Comparison of ENCODE assay signal across 8 mouse cellular contexts in the genomic region with DNA sequence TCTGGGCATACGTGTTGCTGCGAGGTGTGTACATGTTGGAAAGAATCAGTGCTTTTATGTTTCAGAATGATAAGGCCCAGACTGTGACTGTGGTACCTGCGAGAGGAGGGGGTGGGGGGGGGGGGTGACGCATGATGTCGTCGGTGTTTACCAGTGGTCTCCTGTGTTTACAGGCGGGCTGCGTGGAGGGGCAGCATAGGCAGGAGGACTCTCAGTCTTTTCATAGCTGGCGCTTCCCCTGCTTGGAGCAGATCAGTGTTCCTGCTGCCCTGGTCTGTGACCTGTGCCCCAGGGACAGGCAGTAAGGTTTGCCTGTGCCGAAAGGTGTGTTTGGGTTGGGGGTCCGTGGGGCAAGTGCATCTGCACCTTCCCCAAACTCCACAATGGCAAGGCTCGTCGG. TPM values are rescaled to one million over a fixed set of nuclear protein-coding genes. Genes with fewer than 3 reads are reported as not detected.
DNase-seq lines count a peak whose midpoint lies in the region; ATAC-seq and TF ChIP-seq lines count a peak whose summit lies in the region.

A gene (plus strand): TSS at position 232 of the 400 bp plus-strand sequence.

- H3K4me3 ChIP-seq in kidney, embryonic 15.5 days (replicated peaks) = peak within 1 kb of the TSS; percentile 46
- peak within 1 kb of the TSS; percentile 49 for H3K4me3 ChIP-seq in hindbrain, embryonic 12.5 days
- H3K4me3 ChIP-seq in midbrain, embryonic 13.5 days (replicated peaks) = peak within 1 kb of the TSS; percentile 48

- no peak for TF ChIP-seq CTCF in brain, embryonic 14.5 days (IDR thresholded peaks at IDR 0.05; ENCODE audit: borderline replicate concordance, extremely low read depth, insufficient read depth, insufficient read length)

- ATAC-seq in kidney, embryonic 15.5 days (replicated peaks; ENCODE audit: low FRiP score) = no peak
- 0 out of 2 replicates have a peak, but pooled peaks have one; percentile 10 for ATAC-seq in hindbrain, embryonic 12.5 days (ENCODE audit: low FRiP score)
- ATAC-seq in midbrain, embryonic 13.5 days = no peak

- peak within 1 kb of the TSS; percentile 90 for H3K4me2 ChIP-seq in kidney, embryonic 15.5 days
- H3K4me2 ChIP-seq in hindbrain, embryonic 12.5 days (replicated peaks) = peak within 1 kb of the TSS; percentile 82
- H3K4me2 ChIP-seq in midbrain, embryonic 13.5 days (replicated peaks) = peak within 1 kb of the TSS; percentile 77

- 6% methylated on average over 12 of the region's 13 CpGs for WGBS in kidney, embryonic 15.5 days
- 8% methylated on average over 13 of the region's 13 CpGs for WGBS in hindbrain, embryonic 12.5 days
- WGBS in midbrain, embryonic 13.5 days = 5% methylated on average over 13 of the region's 13 CpGs

- H3K27me3 ChIP-seq in kidney, embryonic 15.5 days = peaks cover 73% of the 10 kb centered on the region
- H3K27me3 ChIP-seq in hindbrain, embryonic 12.5 days = peaks cover 83% of the 10 kb centered on the region
- peaks cover 92% of the 10 kb centered on the region for H3K27me3 ChIP-seq in midbrain, embryonic 13.5 days

- no peak within 1 kb of the TSS for H3K27ac ChIP-seq in kidney, embryonic 15.5 days
- peak within 1 kb of the TSS; percentile 45 for H3K27ac ChIP-seq in hindbrain, embryonic 12.5 days
- peak within 1 kb of the TSS; percentile 44 for H3K27ac ChIP-seq in midbrain, embryonic 13.5 days

- DNase-seq in kidney, adult 18-20 months = no peak
- DNase-seq in brain, embryonic 14.5 days (ENCODE audit: low read depth) = no peak
- DNase-seq in spleen, postnatal 36 days (ENCODE audit: low spot score in 2 of 2) = no peak
- no peak for DNase-seq in kidney, postnatal 10 days
- no peak for DNase-seq in kidney, postnatal 4 days

- H3K4me1 ChIP-seq in kidney, embryonic 15.5 days = peaks cover 49% of the 10 kb centered on the region
- H3K4me1 ChIP-seq in hindbrain, embryonic 12.5 days = peaks cover 66% of the 10 kb centered on the region
- peaks cover 63% of the 10 kb centered on the region for H3K4me1 ChIP-seq in midbrain, embryonic 13.5 days (replicated peaks)

- TF ChIP-seq POLR2A in brain, embryonic 14.5 days (IDR thresholded peaks at IDR 0.05; ENCODE audit: borderline replicate concordance, extremely low read depth, insufficient read depth, insufficient read length, poor library complexity, severe bottlenecking) = no peak

- H3K36me3 ChIP-seq in kidney, embryonic 15.5 days = no peaks in the 10 kb centered on the region
- no peaks in the 10 kb centered on the region for H3K36me3 ChIP-seq in hindbrain, embryonic 12.5 days
- H3K36me3 ChIP-seq in midbrain, embryonic 13.5 days = no peaks in the 10 kb centered on the region

- peak within 1 kb of the TSS; percentile 33; the same call in 1 of the 2 replicates for H3K9ac ChIP-seq in kidney, embryonic 15.5 days
- peak within 1 kb of the TSS; percentile 72 for H3K9ac ChIP-seq in hindbrain, embryonic 12.5 days
- H3K9ac ChIP-seq in midbrain, embryonic 13.5 days (replicated peaks) = peak within 1 kb of the TSS; percentile 69

- H3K9me3 ChIP-seq in kidney, embryonic 15.5 days (replicated peaks) = no peaks in the 10 kb centered on the region
- H3K9me3 ChIP-seq in hindbrain, embryonic 12.5 days (replicated peaks) = no peaks in the 10 kb centered on the region
- no peaks in the 10 kb centered on the region for H3K9me3 ChIP-seq in midbrain, embryonic 13.5 days

RNA-seq across cellular contexts. Expression of the gene that starts here (rescaled TPM):
- 116 and 182 TPM in 2 replicates for polyA plus RNA-seq in kidney, embryonic 15.5 days (2015; fragmentation: Nextera tagmentation; extraction: Ambion mirVana)
- 303 and 331 TPM in 2 replicates for polyA plus RNA-seq in brain, embryonic 14.5 days (2012; rRNA removed)
- 140 and 145 TPM in 2 replicates for polyA plus RNA-seq in hindbrain, embryonic 12.5 days (2016; fragmentation: Nextera tagmentation; extraction: Ambion mirVana)
- polyA plus RNA-seq in midbrain, embryonic 13.5 days (2015; fragmentation: Nextera tagmentation; extraction: Ambion mirVana) = 117 and 118 TPM in 2 replicates
